Mouse (Mus musculus) spleen, adult 2 months (tissue): ENCODE data around the gene AW549877.

Experiments
- CTCF ChIP-seq: fragments of 200-500 bp; IDR thresholded peaks from 2 replicates; pipeline ENCODE4 v1.5.1; 2011; ENCODE audit warnings: mild to moderate bottlenecking, inconsistent platforms; ENCODE audit not compliant: insufficient read depth, insufficient read length, insufficient replicate concordance; ENCODE audit errors: extremely low read depth
- POLR2A ChIP-seq: fragments of 200-500 bp; IDR thresholded peaks from 2 replicates; pipeline ENCODE4 v1.6.1; 2011; ENCODE audit warnings: low read depth, low read length, inconsistent platforms

DNA sequence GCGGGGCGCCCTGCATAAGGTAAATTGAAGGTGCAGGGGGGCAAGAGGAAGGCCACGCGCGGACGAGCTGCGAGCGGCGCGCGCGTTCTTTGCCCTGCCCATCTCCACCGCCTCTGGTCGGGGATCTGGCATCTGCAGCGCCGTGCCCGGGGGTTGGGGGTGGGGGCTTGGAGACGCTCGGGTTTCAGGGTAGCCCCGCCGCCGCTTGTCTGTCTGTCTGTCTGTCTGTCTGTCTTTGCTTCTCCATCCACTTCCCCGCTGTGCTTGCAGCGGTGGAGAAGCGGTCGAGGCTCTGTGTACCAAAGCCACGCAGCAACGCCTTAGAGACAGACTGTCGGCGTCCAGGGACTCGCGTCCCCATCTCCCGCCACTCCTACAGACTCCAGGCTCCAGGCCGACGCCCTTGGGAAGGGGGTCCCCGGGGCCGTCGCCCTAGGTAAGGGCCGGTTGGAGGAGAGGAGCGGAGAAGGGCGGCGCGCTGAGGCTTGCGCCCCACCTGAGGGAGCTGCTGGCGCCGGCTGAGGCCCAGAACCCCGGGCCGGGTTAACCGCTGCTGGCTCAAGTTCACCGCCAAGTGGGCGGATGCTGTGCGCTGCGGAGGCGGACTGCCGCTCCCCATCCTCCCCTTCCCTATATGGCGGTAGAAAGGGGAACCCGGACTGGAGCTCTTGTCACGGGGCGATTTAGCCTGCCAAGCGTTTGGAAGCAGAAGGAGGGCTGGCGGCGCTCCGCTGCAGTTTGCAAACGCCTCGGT, 31.5 kb upstream of the AW549877 start:
- TF ChIP-seq CTCF = no peak
- TF ChIP-seq POLR2A = peak; percentile 21; the same call in 1 of the 2 replicates
